In the genomic region with DNA sequence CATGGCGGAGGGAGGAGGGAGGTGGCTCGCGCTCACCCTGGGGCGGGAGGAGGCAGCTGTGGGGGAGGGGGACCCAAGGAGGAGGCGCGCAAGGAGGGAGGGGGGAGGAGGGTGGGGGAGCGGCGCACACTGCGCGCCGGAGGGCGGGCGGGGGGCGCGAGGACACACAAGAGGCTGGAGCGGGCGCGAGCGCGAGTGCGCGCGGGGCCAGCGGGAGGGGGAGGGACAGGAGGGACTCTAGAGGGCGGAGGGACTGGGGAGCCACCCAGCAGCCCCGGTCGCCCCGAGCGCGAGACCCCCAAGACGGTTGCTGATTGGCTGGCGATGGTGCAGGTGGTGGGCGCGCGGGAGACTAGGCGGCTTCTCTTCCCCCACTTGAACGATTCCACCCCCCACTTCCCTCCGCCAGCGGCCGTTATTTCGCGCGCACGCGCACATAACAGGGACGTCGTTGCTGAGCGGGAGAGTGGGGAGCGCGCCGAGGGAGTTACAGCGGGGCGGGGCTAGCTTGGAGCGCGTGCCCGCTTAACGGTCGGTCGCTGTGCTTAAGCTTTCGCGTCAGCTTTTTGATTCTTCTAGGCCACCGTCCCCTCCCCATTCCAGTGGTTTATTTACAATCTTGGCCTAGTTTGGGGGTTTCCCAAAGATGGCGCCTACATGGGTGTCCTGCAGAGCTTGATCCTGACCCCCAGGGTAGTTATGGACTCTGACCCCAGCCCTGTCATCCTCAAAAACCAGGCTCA, we compare ENCODE assay signal across 7 mouse cellular contexts. TPM values are rescaled to one million over a fixed set of nuclear protein-coding genes. Genes with fewer than 3 reads are reported as not detected.
DNase-seq lines count a peak whose midpoint lies in the region; ATAC-seq lines count a peak whose summit lies in the region.

A gene (minus strand): TSS at position 54 of the 743 bp plus-strand sequence.

- H3K36me3 ChIP-seq in embryonic facial prominence, embryonic 11.5 days (replicated peaks; ENCODE audit: control insufficient read depth, insufficient read depth, low read depth, low read length): peaks cover 6% of the 10 kb centered on the region
- H3K36me3 ChIP-seq in limb, embryonic 10.5 days: peaks cover 86% of the 10 kb centered on the region
- H3K36me3 ChIP-seq in midbrain, embryonic 13.5 days: peaks cover 33% of the 10 kb centered on the region

- peaks cover 16% of the 10 kb centered on the region for H3K4me1 ChIP-seq in embryonic facial prominence, embryonic 11.5 days (ENCODE audit: control insufficient read depth, insufficient read depth, low read length)
- H3K4me1 ChIP-seq in limb, embryonic 10.5 days: peaks cover 41% of the 10 kb centered on the region
- peaks cover 43% of the 10 kb centered on the region for H3K4me1 ChIP-seq in midbrain, embryonic 13.5 days (replicated peaks)

- peak within 1 kb of the TSS; percentile 98 for H3K27ac ChIP-seq in embryonic facial prominence, embryonic 11.5 days (replicated peaks; ENCODE audit: low read depth, low read length)
- peak within 1 kb of the TSS; percentile 99 for H3K27ac ChIP-seq in limb, embryonic 10.5 days
- peak within 1 kb of the TSS; percentile 100 for H3K27ac ChIP-seq in midbrain, embryonic 13.5 days

- peak within 1 kb of the TSS; percentile 100 for H3K9ac ChIP-seq in embryonic facial prominence, embryonic 11.5 days (replicated peaks; ENCODE audit: low read length)
- H3K9ac ChIP-seq in midbrain, embryonic 13.5 days (replicated peaks): peak within 1 kb of the TSS; percentile 100

- peak; percentile 99 for DNase-seq in adrenal gland, postnatal 14 days
- peak; percentile 100 for DNase-seq in embryonic facial prominence, embryonic 11.5 days (ENCODE audit: low spot score)
- DNase-seq in kidney, adult 11 months: peak; percentile 99
- peak; percentile 99 for DNase-seq in limb, embryonic 10.5 days (ENCODE audit: low spot score)
- peak; percentile 98 for DNase-seq in spleen, adult 12 weeks (ENCODE audit: low spot score)

- H3K27me3 ChIP-seq in embryonic facial prominence, embryonic 11.5 days (ENCODE audit: control insufficient read depth, insufficient read depth, low read length): no peaks in the 10 kb centered on the region
- H3K27me3 ChIP-seq in limb, embryonic 10.5 days (ENCODE audit: low read depth, poor library complexity, severe bottlenecking): no peaks in the 10 kb centered on the region
- H3K27me3 ChIP-seq in midbrain, embryonic 13.5 days: no peaks in the 10 kb centered on the region

- ATAC-seq in embryonic facial prominence, embryonic 11.5 days (replicated peaks; ENCODE audit: insufficient number of reproducible peaks, low FRiP score, low TSS enrichment, low read depth): peak; percentile 85
- peak; percentile 78 for ATAC-seq in granulocyte monocyte progenitor cell, adult 5-6 weeks (replicated peaks; ENCODE audit: poor library complexity, severe bottlenecking)
- peak; percentile 87 for ATAC-seq in midbrain, embryonic 13.5 days

- H3K4me2 ChIP-seq in embryonic facial prominence, embryonic 11.5 days (ENCODE audit: low read depth, low read length): peak within 1 kb of the TSS; percentile 97
- H3K4me2 ChIP-seq in midbrain, embryonic 13.5 days (replicated peaks): peak within 1 kb of the TSS; percentile 96

- H3K4me3 ChIP-seq in embryonic facial prominence, embryonic 11.5 days (ENCODE audit: low read depth, low read length): peak within 1 kb of the TSS; percentile 99
- H3K4me3 ChIP-seq in limb, embryonic 10.5 days: peak within 1 kb of the TSS; percentile 83
- H3K4me3 ChIP-seq in midbrain, embryonic 13.5 days (replicated peaks): peak within 1 kb of the TSS; percentile 96

- no peaks in the 10 kb centered on the region for H3K9me3 ChIP-seq in embryonic facial prominence, embryonic 11.5 days (replicated peaks; ENCODE audit: control insufficient read depth, low read length)
- no peaks in the 10 kb centered on the region for H3K9me3 ChIP-seq in limb, embryonic 10.5 days (replicated peaks)
- no peaks in the 10 kb centered on the region for H3K9me3 ChIP-seq in midbrain, embryonic 13.5 days

- WGBS in embryonic facial prominence, embryonic 11.5 days: 1% methylated on average over 56 of the region's 63 CpGs
- under 1% methylated on average over 54 of the region's 63 CpGs for WGBS in limb, embryonic 10.5 days
- under 1% methylated on average over 63 of the region's 63 CpGs for whole genome bisulfite sequencing in midbrain, embryonic 13.5 days

RNA-seq across cellular contexts. Expression of the gene that starts here (rescaled TPM):
- total RNA-seq in adrenal gland, postnatal 14 days (2021): 133 and 142 TPM in 2 replicates
- 63.1 and 66.4 TPM in 2 replicates for polyA plus RNA-seq in embryonic facial prominence, embryonic 11.5 days (2014; fragmentation: Nextera tagmentation; extraction: Ambion mirVana)
- 143 and 169 TPM in 2 replicates for total RNA-seq in granulocyte monocyte progenitor cell, adult 5-6 weeks (2014; fragmentation: Nextera tagmentation)
- 52.5 and 77.5 TPM in 2 replicates for total RNA-seq in granulocyte monocyte progenitor cell, adult 5-6 weeks (2017)
- 86.0 and 88.1 TPM in 2 replicates for polyA plus RNA-seq in limb, embryonic 10.5 days (2016; fragmentation: Nextera tagmentation; extraction: Ambion mirVana)
- 58.2 and 72.5 TPM in 2 replicates for polyA plus RNA-seq in midbrain, embryonic 13.5 days (2015; fragmentation: Nextera tagmentation; extraction: Ambion mirVana)

Comparison
In these comparisons a context has a peak if more than half of its experiments do, and no peak if none do; other contexts are left out.
1. Peak in every context shown above with its lines: DNase-seq, ATAC-seq, H3K4me3 ChIP-seq and H3K27ac ChIP-seq.